30 mouse cellular contexts compared by ENCODE assay signal in the genomic region with DNA sequence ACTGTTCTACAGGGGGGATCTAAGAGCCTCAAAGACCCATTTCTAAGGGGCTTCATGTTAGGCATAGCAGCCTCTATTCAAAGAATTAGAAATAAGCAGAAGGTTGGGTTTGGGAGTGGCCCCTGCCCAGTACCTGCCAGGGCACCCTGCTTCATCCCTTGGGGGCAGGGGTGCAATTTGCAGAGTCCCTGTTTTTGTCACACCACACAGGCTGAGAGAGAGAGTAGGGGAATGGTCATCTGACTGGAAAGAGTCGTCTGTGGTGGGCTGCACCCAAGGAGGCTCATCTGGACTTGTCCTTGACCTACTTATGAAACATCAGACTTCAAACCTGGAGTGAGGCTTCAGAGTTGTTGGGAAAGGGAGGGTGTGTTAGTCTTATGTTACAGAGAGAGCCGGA.
"Had no signal": no experiment of that assay in that cellular context is flagged by ENCODE, and none has a peak within 500 bp of the region (broad histone marks: within the 10 kb centered on the region; RNA-seq: fewer than 3 reads in every experiment).

No protein-coding gene starts in this region.

- H3K27ac ChIP-seq: heart, embryonic 13.5 days; heart, embryonic 15.5 days; hindbrain, embryonic 10.5 days; hindbrain, embryonic 12.5 days; hindbrain, embryonic 13.5 days; hindbrain, embryonic 14.5 days; hindbrain, embryonic 15.5 days; hindbrain, postnatal 0 days; intestine, embryonic 15.5 days; kidney, embryonic 15.5 days; kidney, postnatal 0 days; layer of hippocampus, adult 2 months; left cerebral cortex, adult 2 months had no signal

- H3K4me1 ChIP-seq: heart, embryonic 12.5 days; heart, embryonic 13.5 days; heart, embryonic 15.5 days; hindbrain, embryonic 10.5 days; hindbrain, embryonic 12.5 days; hindbrain, embryonic 15.5 days; intestine, embryonic 15.5 days; kidney, embryonic 15.5 days had no signal

- H3K27me3 ChIP-seq: heart, embryonic 12.5 days; heart, embryonic 13.5 days; heart, embryonic 15.5 days; hindbrain, embryonic 12.5 days; hindbrain, embryonic 15.5 days; intestine, embryonic 15.5 days; kidney, embryonic 15.5 days had no signal

- H3K4me3 ChIP-seq: heart, embryonic 12.5 days; heart, embryonic 13.5 days; heart, embryonic 15.5 days; hindbrain, embryonic 10.5 days; hindbrain, embryonic 12.5 days; hindbrain, embryonic 13.5 days; hindbrain, embryonic 15.5 days; intestine, embryonic 15.5 days; kidney, embryonic 15.5 days; layer of hippocampus, adult 2 months; left cerebral cortex, adult 2 months had no signal

- H3K9ac ChIP-seq: heart, embryonic 12.5 days; heart, embryonic 13.5 days; heart, embryonic 15.5 days; hindbrain, embryonic 12.5 days; hindbrain, embryonic 13.5 days; hindbrain, embryonic 14.5 days; hindbrain, embryonic 15.5 days; intestine, embryonic 15.5 days; kidney, embryonic 15.5 days had no signal

- DNase-seq: heart, postnatal 10 days; heart, postnatal 14 days; heart, postnatal 36 days; heart, postnatal 4 days; kidney, adult 11 months; kidney, adult 18-20 months; kidney, adult 2 months; kidney, adult 8-10 months; kidney, adult 9 months; kidney, postnatal 10 days; kidney, postnatal 14 days; kidney, postnatal 25 days; kidney, postnatal 36 days; kidney, postnatal 4 days; layer of hippocampus, adult 9-11 months; layer of hippocampus, postnatal 36 days had no signal

- H3K36me3 ChIP-seq: heart, embryonic 12.5 days; heart, embryonic 13.5 days; heart, embryonic 15.5 days; hindbrain, embryonic 10.5 days; hindbrain, embryonic 12.5 days; hindbrain, embryonic 13.5 days; hindbrain, embryonic 15.5 days; intestine, embryonic 15.5 days; kidney, embryonic 15.5 days had no signal
